Mouse (Mus musculus) heart, postnatal 4 days (tissue): ENCODE data around the gene Slc22a8. TPM values are rescaled to one million over a fixed set of nuclear protein-coding genes. Genes with fewer than 3 reads are reported as not detected.

Experiments used
- DNase-seq: peaks from one replicate; pipeline ENCODE4 v3.0.0; 2021
- total RNA-seq, 2 experiments: library from RNA; stranded (reverse); gene quantifications; 2 replicates each; pipeline ENCODE4 v1.2.3; 2021

Slc22a8 gene
- total RNA-seq, 2 experiments from 2014 or later: not detected

DNA sequence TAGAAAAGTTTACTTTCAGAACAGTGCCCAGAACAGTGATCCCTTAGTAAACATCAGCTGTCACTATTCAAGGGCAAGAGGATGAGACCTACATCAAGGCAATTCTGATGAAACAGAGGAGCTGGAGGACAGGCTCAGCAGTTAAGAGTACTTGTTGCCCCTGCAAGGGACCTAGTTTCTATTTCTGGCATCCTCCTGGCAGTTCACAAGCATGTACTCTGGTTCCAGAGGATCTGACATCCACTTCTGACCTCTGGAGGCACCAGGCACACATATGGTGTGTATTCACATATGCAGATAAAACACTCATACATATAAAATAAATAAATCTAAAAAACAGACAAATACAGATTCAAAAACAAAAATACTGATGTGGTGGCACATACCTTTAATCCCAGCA lies 10.9 kb downstream of the Slc22a8 start:
- no peak for DNase-seq

DNA sequence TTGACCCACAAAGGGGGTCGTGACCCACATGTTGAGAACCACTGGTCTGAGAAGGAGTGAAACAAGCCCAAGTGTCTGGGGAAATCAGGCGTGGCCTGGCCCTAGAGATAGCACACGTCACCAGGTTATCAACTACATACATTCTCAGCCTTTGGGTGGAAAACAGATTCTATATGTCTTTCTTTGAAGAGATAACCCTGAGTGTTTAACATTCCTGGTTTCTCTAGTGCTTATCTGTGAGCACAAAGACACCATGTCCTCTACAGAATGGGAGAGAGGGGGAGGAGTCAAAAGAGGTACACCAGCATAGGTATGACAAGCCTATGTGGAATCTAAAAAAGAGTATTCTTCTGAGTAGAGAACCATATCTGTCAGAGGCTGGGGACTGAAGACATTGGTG lies 11.9 kb downstream of the Slc22a8 start:
- no peak for DNase-seq

DNA sequence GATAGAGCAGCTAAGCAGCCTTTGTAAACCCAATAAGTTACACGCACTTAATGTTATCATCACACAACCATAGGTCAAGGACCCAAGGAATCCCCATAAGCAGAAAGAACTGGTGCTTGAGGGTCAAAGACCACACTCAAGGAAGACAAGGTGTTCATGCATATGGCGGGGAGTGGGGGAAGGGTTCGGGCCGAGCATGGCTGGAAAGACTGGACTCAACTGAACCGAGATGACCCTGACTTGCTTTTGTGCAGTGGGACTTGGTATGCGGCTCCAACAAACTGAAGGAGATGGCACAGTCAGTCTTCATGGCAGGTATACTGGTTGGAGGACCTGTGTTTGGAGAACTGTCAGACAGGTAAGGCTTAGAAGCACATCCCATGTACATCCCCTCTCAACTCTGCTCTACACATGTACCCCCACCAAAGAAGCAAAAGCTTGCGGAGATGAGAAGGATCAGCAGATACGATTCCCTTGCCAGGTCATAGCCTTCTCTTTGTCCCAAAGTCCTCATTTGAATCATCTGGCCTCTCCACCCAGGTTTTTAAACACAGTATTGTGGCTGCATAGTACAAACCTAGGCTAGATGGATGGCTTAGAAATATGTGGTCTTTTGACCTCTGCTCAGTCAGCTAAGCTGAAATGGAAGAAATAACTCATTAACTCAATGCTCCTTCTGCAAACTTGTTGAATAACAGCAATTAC lies 13.6 kb downstream of the Slc22a8 start:
- DNase-seq: no peak

DNA sequence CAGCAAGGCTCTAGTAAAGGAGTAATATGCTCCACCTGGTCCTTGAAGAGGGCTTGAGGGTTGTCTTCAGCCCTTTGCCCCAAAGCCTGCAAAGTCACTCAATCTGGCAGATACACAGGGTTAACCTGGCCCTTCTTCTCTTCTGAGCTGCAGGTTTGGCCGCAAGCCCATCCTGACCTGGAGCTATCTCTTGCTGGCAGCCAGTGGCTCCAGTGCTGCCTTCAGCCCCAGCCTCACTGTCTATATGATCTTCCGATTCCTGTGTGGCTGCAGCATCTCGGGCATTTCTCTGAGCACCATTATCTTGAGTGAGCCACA lies 14.1 kb downstream of the Slc22a8 start:
- no peak for DNase-seq

DNA sequence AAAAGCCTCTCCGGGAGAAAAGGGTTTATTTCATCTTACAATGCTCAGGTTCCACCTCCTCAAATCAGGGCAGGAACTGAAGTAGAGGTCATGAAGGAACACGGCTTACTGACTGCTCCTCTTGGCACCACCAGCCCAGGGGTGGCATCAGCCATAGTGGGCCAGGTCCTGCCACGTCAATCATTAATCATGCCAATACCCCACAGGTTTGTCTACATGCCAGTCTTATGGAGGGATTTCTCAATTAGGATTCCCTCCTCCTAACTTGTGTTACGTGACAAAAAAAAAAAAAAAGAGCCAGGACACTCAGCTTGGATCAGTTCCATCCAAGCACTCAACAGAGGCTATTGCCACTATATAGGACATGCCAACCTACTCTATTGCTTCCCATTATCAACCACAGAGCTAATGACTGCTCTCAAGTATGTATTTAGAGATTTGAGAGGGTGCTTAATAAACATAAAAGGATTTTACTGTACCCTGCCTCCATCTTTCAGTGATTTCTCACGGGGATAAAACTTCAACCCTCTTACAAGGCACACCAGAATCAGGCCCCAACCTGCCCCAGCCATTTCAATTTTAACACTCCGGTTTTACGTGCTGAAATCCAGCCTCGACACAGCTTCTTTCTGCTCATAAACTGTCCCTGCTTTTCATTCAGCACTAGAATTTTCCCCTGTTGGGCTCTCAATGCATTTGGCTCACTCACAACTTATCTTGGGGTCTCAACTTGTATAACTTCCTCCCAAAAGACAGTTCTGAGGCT lies 20.5 kb downstream of the Slc22a8 start:
- DNase-seq: no peak

DNA sequence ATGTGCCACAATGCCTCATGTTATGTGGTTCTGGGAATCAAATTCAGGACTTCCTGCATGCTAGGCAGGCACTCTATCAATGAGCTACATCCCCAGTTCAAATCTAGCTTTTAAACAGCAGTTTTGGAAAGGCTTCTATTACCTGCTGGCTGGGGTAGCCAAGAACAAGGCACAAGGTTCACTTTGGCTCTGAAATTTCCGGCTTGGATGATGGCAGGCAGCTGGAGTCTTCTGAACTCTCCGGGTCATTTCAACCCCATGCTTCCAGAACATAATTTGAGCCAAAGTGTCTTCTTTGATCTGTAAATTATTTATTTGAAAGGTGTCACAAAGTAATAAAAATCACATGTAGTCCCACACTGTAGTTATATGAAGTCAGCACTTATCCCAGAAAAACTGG lies 22.1 kb downstream of the Slc22a8 start:
- DNase-seq: no peak

DNA sequence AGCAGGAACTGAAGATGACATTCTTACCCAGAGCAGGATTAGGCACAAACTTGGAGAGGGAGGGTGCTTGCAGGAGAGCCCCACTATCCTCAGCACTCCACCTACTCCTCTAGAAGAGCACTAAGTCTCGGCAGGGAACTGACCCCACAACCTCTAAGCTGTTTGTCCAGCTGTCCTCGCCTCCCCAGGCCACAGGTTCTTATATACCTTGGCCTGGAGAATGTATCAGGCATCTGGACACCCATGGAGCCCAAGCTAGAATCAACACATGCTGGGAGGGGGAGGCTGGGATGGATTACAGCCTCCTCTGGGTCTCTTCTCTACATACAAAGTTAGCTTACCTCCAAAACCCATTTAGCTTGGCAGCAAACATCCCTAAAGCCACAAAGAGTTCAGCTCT lies 23.3 kb downstream of the Slc22a8 start:
- no peak for DNase-seq

DNA sequence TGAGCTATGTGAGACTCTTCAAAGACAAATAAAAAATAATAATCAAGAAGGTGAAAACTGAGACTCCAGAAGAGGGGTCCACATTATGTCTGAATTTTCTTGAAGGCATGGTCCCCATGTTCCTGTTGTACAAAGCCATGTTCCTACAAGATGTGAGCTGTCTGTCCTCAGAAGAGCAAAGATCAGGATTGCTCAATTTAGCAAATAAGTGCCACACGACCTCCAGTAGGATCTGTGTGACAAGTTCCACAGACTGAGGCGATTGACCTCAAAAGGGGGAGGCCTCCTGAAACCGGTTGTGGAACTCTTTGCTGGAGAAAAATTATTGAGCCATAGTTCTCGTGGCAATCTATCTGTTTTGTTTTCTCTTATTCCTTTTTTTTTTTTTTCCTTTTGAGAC lies 25.3 kb downstream of the Slc22a8 start:
- DNase-seq: no peak

DNA sequence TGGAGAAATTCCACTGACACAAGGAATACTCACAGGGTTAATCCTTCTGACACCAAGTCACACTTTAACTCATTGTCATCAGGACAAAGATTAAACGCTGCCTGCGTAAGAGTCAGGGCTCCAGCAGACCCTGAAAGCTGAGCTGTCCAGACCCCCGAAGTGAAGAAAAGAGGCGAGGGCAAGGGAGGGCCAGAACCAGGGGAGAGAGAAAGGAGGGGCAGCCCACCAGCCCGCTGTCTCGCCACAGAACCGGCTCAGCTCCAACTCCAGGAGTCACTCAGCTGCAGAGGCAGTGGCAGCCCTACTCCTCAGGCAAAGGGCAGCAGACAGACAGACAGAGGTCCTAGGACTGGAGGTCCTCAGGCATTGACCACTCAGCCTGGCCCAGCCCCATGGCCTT lies 26.9 kb downstream of the Slc22a8 start, which contains the start of gene Slc22a6:
Gene Slc22a6, plus strand, starts transcription at position 136 of the 400 bp plus-strand sequence.
- DNase-seq: no peak

DNA sequence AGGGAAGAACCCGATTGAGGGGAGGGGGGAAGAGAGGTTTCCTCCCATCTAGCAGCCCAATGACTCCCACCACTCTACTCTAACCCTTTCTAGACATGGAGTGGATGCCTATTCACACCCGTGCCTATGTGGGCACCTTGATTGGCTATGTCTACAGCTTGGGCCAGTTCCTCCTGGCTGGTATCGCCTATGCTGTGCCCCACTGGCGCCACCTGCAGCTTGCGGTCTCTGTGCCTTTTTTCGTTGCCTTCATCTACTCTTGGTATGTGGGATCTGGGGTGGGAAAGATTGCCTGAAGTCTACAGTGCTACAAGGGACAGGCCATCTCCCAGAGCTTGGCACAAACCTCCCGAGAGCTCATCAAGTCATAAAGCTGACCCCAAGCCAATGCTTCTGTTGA lies 30.0 kb downstream of the Slc22a8 start:
- DNase-seq: no peak

DNA sequence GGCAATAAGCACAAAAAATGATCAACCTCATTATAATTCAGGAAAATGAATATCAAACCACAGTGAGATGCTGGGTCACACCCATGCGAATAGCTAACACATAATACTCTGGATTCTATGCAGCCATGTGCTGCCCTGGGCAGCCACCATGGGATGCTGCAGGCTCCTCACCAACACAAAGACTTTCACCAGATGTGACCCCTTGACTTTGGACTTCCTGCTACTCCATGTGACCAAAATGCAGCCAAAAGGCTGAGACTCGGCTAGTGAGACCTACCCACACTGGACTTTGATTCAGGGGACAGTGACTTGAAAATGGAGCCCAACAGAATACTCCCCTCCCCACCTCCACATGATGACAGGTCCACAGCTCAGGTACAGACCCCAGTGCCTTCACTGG lies 39.2 kb downstream of the Slc22a8 start:
- no peak for DNase-seq

DNA sequence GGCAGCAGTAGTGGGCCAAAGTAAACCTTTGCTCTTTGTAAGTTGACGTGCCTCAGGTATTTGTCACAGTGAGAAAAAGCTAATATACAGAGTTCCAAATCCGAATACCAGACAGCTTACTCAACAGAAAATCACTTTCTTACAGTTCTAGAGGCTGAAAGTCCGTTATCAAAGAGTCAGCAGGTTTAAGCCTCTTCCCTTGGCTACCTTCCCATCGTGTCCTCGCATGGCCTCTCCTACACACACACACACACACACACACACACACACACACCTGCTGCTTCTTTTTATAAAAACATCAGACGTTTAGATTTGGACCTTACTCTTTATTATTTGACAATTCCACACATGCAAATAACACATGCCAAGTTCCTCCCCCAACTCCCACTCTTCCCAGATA lies 39.8 kb downstream of the Slc22a8 start:
- DNase-seq: peak; percentile 10

DNA sequence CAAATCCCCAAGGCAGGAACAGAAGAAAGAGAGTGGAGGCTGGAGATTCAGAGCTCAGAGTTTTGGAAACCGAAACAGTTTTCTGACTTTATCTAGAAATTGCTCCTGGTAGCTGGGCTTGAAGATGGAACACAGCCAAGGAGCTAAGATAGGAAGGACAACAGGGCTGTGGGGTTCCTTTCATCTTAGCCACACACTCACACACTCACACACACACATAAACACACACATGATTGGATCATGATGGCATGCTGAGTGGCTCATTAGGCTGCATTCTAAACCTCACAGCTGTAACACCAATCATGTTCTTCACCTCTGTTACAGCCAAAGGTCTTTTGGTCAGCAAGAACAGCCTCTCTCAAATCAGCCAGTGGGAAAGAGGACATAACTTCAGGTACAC lies 41.0 kb downstream of the Slc22a8 start:
- no peak for DNase-seq

DNA sequence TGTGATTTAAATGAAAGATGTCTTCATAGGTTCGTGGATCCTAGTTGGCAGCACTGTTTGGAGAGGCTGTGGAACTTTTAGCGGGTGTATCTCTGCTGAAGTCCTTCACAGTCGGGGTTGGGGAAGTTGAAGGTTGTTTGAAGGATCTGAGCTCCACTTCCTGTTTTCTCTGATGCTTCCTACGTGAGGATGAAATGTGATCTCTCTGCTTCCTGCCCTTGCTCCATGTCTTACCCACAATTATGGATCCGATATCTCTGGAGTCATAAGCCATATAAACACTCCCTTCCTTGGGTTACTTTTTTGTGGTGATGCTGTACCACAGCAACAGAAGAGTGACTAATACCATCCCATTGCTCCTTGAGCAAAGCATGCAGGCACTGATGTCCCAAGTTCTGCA lies 51.0 kb downstream of the Slc22a8 start:
- no peak for DNase-seq

DNA sequence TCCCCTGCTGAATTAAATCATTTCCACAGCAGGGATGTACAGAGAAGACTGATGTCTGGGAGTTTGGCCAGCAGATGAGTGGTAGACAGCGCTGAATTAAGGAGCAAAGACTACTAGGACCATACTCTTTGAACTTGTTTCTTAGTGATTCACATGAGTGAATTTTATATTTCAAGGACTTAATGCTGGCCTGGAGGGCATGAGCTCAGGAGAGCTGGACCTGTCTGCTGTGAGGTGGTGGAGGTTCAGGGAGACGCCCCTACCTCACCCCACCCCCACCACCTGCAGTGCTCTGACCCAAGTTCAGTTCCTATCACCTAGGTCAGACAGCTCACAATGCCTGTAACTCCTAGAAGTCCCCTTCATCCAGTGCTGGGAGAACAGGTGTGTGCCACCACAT lies 55.3 kb downstream of the Slc22a8 start:
- DNase-seq: no peak

DNA sequence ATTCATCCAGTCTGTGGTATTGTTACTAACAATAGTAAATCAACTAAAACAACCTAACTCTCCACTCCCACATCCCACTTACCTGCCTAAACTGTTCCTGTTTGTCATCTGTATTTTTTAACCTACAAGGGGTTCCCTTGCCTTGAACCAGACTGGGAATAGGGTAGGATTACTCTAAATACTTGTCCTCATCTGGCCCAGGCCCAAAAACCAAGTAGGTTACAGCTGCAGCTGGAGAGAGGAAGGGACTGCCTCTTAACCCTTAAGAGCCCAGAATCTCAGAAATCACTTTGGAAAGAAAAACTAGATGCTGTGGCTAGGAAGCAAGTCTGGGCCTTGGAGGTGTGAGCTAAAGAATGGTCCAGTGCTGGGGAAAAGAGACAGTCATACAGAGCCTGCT lies 64.8 kb downstream of the Slc22a8 start:
- no peak for DNase-seq

DNA sequence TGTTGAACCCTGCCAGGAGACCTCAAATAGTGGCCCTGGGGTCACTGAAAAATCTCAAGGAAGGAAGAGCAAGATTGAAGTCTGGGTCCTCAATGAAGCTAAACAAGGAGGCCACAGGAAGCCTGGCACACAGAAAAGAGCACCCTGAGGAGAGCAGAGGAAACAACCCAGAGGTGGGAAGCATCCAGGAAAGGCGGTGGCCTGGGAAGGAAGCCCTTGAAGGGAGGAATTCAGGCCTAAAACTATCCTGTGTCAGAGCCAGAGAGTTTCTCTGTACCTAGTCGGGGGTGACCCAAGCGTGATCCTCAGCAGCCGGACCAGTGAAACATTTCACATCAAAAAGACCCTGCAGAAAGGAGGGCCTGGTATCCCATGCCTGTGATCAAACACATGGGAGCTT lies 65.3 kb downstream of the Slc22a8 start:
- DNase-seq: peak; percentile 23

Other genes with a start within 250 kb of the Slc22a8 start
- gene Slc22a30, start 186.1 kb upstream of the Slc22a8 start, total RNA-seq: not detected
- gene Slc22a6, start 26.8 kb downstream of the Slc22a8 start, total RNA-seq: not detected
- not detected for gene Chrm1, start 72.5 kb downstream of the Slc22a8 start, total RNA-seq
- 10 to 100 TPM; 62.4 to 66.3 TPM for gene Slc3a2, start 132.1 kb downstream of the Slc22a8 start, total RNA-seq
- 10 to 100 TPM; 30.3 to 31.1 TPM for gene Wdr74, start 144.6 kb downstream of the Slc22a8 start, total RNA-seq
- not detected for gene 1700092M07Rik, start 149.5 kb downstream of the Slc22a8 start, total RNA-seq
- 10 to 100 TPM; 43.4 to 48.5 TPM for gene Stx5a, start 150.2 kb downstream of the Slc22a8 start, total RNA-seq
- 10 to 100 TPM; 82.1 to 86.1 TPM for gene Nxf1, start 165.8 kb downstream of the Slc22a8 start, total RNA-seq
- 100 to 1,000 TPM; 121 to 133 TPM for gene Tmem223, start 179.7 kb downstream of the Slc22a8 start, total RNA-seq
- gene Tmem179b, start 183.2 kb downstream of the Slc22a8 start, total RNA-seq: 10 to 100 TPM; 16.6 to 17.1 TPM
- gene Taf6l, start 195.2 kb downstream of the Slc22a8 start, total RNA-seq: 10 to 100 TPM; 12.1 to 12.5 TPM
- gene Polr2g, start 207.3 kb downstream of the Slc22a8 start, total RNA-seq: 10 to 100 TPM; 71.2 to 80.6 TPM
- gene Zbtb3, start 211.3 kb downstream of the Slc22a8 start, total RNA-seq: 1 to 10 TPM; 2.4 to 2.5 TPM
- gene Ttc9c, start 228.1 kb downstream of the Slc22a8 start, total RNA-seq: 10 to 100 TPM; 20.9 to 22.8 TPM
- gene Hnrnpul2, start 228.8 kb downstream of the Slc22a8 start, total RNA-seq: 10 to 100 TPM; 53.5 to 56.0 TPM
- gene AC129217.1, start 238.5 kb downstream of the Slc22a8 start, total RNA-seq: not detected
- gene Bscl2, start 246.2 kb downstream of the Slc22a8 start, total RNA-seq: 10 to 100 TPM; 26.2 to 27.5 TPM
- under 1 TPM in 1 of 2 experiments, not detected in 1; 0.16 TPM for gene Gng3, start 247.9 kb downstream of the Slc22a8 start, total RNA-seq